Mouse (Mus musculus) lung, postnatal 0 days (tissue): Measurements from ENCODE around the gene Gm26965.

ENCODE experiments used
- CTCF ChIP-seq: IDR thresholded peaks from 2 replicates; pipeline ENCODE4 v1.5.1; 2016; ENCODE audit warnings: antibody characterized with exemption, mild to moderate bottlenecking
- EP300 ChIP-seq: IDR thresholded peaks from 2 replicates; pipeline ENCODE4 v1.6.1; 2016; ENCODE audit warnings: antibody characterized with exemption, mild to moderate bottlenecking, control low read depth

DNA sequence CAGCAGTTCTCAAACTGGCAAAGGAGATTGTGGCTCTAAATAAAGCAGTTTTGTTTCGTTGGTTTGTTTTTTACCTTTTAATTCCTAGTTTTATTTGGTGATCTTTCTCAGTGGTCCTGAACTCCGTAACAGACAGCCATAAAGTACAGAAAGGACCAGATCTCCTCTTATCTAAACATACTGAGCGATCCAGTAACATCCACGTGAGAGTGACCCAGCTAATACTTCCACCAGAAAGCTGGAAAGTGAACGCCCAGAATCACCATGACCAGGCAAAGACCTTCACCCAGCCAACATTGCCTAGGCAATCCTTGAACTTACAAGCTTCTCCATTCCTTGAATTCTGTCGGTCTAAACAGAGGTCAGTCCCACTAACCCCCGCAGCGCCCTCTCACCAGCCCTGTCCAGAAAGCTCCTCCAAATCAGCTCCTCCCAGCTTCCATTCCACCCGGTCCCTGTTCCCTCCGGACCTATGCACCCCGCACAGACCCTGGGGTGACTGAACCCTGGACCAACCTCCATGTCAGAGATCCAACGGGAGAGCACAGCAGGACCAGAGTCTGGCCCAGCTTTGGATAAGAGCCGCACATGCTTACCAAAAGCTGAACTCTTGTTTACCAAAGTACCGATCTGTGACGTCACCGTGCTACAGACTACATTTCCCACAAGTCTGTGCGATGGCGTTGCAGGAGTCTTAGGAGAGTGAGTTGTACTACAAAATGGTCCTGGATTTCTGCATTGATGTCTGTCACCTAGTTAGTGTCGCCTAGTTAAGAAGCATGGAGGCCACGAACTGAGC is 42.1 kb downstream of the Gm26965 start, which contains the start of gene Zfp874b:
- TF ChIP-seq CTCF (0 out of 2 replicates have a peak, but pooled peaks have one; percentile 2), EP300 (peak; percentile 41; the same call in 1 of the 2 replicates)
